Mouse (Mus musculus) stomach, postnatal 0 days (tissue): ENCODE data around the gene Trim8. TPM values are rescaled to one million over a fixed set of nuclear protein-coding genes. Genes with fewer than 3 reads are reported as not detected.
A peak's percentile ranks its signal among the peaks of the same experiment; 100 is the strongest.

Experiments
- ATAC-seq: fragments of 200-750 bp; cut with Nextera tagmentation; 2 replicates; pipeline ENCODE4 v1.8.0; 2017; ENCODE audit not compliant: low FRiP score, low TSS enrichment
- DNase-seq: peaks from one replicate; pipeline ENCODE4 v3.0.0-alpha.2; 2016; ENCODE audit warnings: low spot score
- H3K27ac ChIP-seq: fragments of 300-500 bp; sonication (generic); replicated peaks from 2 replicates; pipeline ENCODE4 v1.5.1; 2014; ENCODE audit warnings: mild to moderate bottlenecking, control low read depth
- H3K27me3 ChIP-seq: fragments of 300-500 bp; sonication (generic); 2 replicates; pipeline ENCODE4 v1.6.1; 2014; ENCODE audit warnings: low read length; ENCODE audit not compliant: control insufficient read depth, insufficient read depth
- H3K36me3 ChIP-seq: fragments of 300-500 bp; sonication (generic); 2 replicates; pipeline ENCODE4 v1.6.1; 2014; ENCODE audit warnings: low read length, mixed read lengths; ENCODE audit not compliant: control insufficient read depth, insufficient read depth
- H3K4me1 ChIP-seq: fragments of 300-500 bp; sonication (generic); replicated peaks from 2 replicates; pipeline ENCODE4 v1.6.1; 2014; ENCODE audit warnings: antibody characterized with exemption; ENCODE audit not compliant: control insufficient read depth, insufficient read depth
- H3K4me2 ChIP-seq: fragments of 300-500 bp; sonication (generic); replicated peaks from 2 replicates; pipeline ENCODE4 v1.6.1; 2014; ENCODE audit warnings: low read depth, mild to moderate bottlenecking, control low read depth, moderate library complexity
- H3K4me3 ChIP-seq: fragments of 300-500 bp; sonication (generic); 2 replicates; pipeline ENCODE4 v1.5.1; 2014; ENCODE audit warnings: low read depth, low read length, control low read depth
- H3K9ac ChIP-seq: fragments of 300-500 bp; sonication (generic); 2 replicates; pipeline ENCODE4 v1.6.1; 2014; ENCODE audit warnings: mild to moderate bottlenecking, low read length, control low read depth, mixed read lengths
- H3K9me3 ChIP-seq: fragments of 300-500 bp; sonication (generic); 2 replicates; pipeline ENCODE4 v1.6.1; 2016; ENCODE audit warnings: low read length; ENCODE audit not compliant: control insufficient read depth
- CTCF ChIP-seq: IDR thresholded peaks from 2 replicates; pipeline ENCODE4 v1.5.1; 2016; ENCODE audit warnings: antibody characterized with exemption, low read depth, mild to moderate bottlenecking, moderate library complexity
- EP300 ChIP-seq: optimal IDR thresholded peaks from 2 replicates; pipeline ENCODE3; 2016; ENCODE audit warnings: antibody characterized with exemption
- WGBS: fragments of 180-500 bp; shearing (Covaris S2); extraction: QIAGEN DNeasy Blood & Tissue Kit; methylation state at CpG from one replicate; pipeline ENCODE4 v1.1.7; 2014; 5-methylcytosine and 5-hydroxymethylcytosine counted together
- polyA plus RNA-seq: library from polyadenylated mRNA; unstranded; fragments of >200 nt; fragmentation: Nextera tagmentation; extraction: Ambion mirVana; gene quantifications from 2 replicates; pipeline ENCODE4 v1.2.1, GENCODE M21; 2015

Gene Trim8
- polyA plus RNA-seq, 1 experiment from 2014 or later: 15.1 TPM

GRCm38 (mm10) chr19:46463446-46463845 is 38.1 kb upstream of the Trim8 start:
- H3K4me3 ChIP-seq: no peak overlapping the region
- H3K27me3 ChIP-seq: no peaks in the 10 kb centered on the region
- 0 out of 2 replicates have a peak, but pooled peaks cover 5% of the 10 kb centered on the region for H3K36me3 ChIP-seq
- no peak overlapping the region for H3K4me2 ChIP-seq
- WGBS: 98% methylated on average over 4 of the region's 4 CpGs
- TF ChIP-seq EP300: no peak
- TF ChIP-seq CTCF: peak; percentile 18; the same call in 1 of the 2 replicates
- H3K27ac ChIP-seq: no peak overlapping the region
- ATAC-seq (no peak), DNase-seq (no peak)
- H3K9me3 ChIP-seq: no peaks in the 10 kb centered on the region
- H3K9ac ChIP-seq: no peak overlapping the region
- H3K4me1 ChIP-seq: no peaks in the 10 kb centered on the region

- Histone ChIP-seq H3K9ac (no peak overlapping the region), H3K4me1 (no peaks in the 10 kb centered on the region; the same call in 1 of the 2 replicates), H3K9me3 (no peaks in the 10 kb centered on the region), H3K4me3 (no peak overlapping the region), H3K27ac (no peak overlapping the region), H3K36me3 (no peaks in the 10 kb centered on the region), H3K27me3 (no peaks in the 10 kb centered on the region), H3K4me2 (no peak overlapping the region)
- no peak for ATAC-seq
- no peak for TF ChIP-seq CTCF
- TF ChIP-seq EP300: no peak
- DNase-seq: no peak
- WGBS: 72% methylated on average over 6 of the region's 6 CpGs
Observed at GRCm38 (mm10) chr19:46466160-46466559, 35.3 kb upstream of the Trim8 start.

- H3K4me3 ChIP-seq: no peak overlapping the region
- H3K4me1 ChIP-seq: no peaks in the 10 kb centered on the region; the same call in 1 of the 2 replicates
- no peak for DNase-seq
- H3K27me3 ChIP-seq: no peaks in the 10 kb centered on the region
- H3K9ac ChIP-seq: no peak overlapping the region
- no peaks in the 10 kb centered on the region for H3K36me3 ChIP-seq
- TF ChIP-seq CTCF (no peak), EP300 (no peak)
- no peak overlapping the region for H3K4me2 ChIP-seq
- no peaks in the 10 kb centered on the region for H3K9me3 ChIP-seq
- ATAC-seq: no peak
- H3K27ac ChIP-seq: no peak overlapping the region
- 61% methylated on average over 3 of the region's 3 CpGs for WGBS
Observed at GRCm38 (mm10) chr19:46467051-46467503, 34.4 kb upstream of the Trim8 start.

GRCm38 (mm10) chr19:46470364-46471240 is 30.9 kb upstream of the Trim8 start:
- Histone ChIP-seq H3K36me3 (peaks cover 5% of the 10 kb centered on the region; the same call in 1 of the 2 replicates), H3K4me3 (no peak overlapping the region), H3K27me3 (no peaks in the 10 kb centered on the region), H3K9me3 (no peaks in the 10 kb centered on the region), H3K4me1 (no peaks in the 10 kb centered on the region; the same call in 1 of the 2 replicates), H3K4me2 (no peak overlapping the region), H3K9ac (no peak overlapping the region), H3K27ac (peak overlapping the region; percentile 50)
- DNase-seq: no peak
- peak; percentile 38; the same call in 1 of the 2 replicates for ATAC-seq
- TF ChIP-seq CTCF (no peak), EP300 (no peak)
- 22% methylated on average over 17 of the region's 17 CpGs for WGBS

- Histone ChIP-seq H3K9ac (no peak overlapping the region), H3K27ac (peak overlapping the region; percentile 50), H3K4me1 (no peaks in the 10 kb centered on the region; the same call in 1 of the 2 replicates), H3K4me3 (no peak overlapping the region), H3K36me3 (peaks cover 5% of the 10 kb centered on the region; the same call in 1 of the 2 replicates), H3K27me3 (no peaks in the 10 kb centered on the region), H3K4me2 (no peak overlapping the region), H3K9me3 (no peaks in the 10 kb centered on the region)
- no peak for TF ChIP-seq EP300
- TF ChIP-seq CTCF: no peak
- ATAC-seq (no peak), DNase-seq (no peak)
- WGBS: 23% methylated on average over 10 of the region's 10 CpGs
Observed at GRCm38 (mm10) chr19:46471324-46472093, 30.0 kb upstream of the Trim8 start.
